Mouse (Mus musculus): ENCODE data around the gene Tfap2a. TPM values are rescaled to one million over a fixed set of nuclear protein-coding genes. Genes with fewer than 3 reads are reported as not detected.
A peak's percentile ranks its signal among the peaks of the same experiment; 100 is the strongest.

Gene Tfap2a
- polyA plus RNA-seq, 1 experiment from 2014 or later = 20.6 TPM

GRCm38 (mm10) chr13:40711661-40712525, 26.3 kb downstream of the Tfap2a start:
- Histone ChIP-seq H3K27ac (ENCODE audit: low read depth, low read length) (no peak overlapping the region), H3K36me3 (ENCODE audit: control insufficient read depth, insufficient read depth, low read length) (no peaks in the 10 kb centered on the region), H3K27me3 (ENCODE audit: control insufficient read depth, insufficient read depth, low read length) (peaks cover 82% of the 10 kb centered on the region), H3K4me2 (replicated peaks; ENCODE audit: low read depth, low read length) (no peak overlapping the region), H3K4me3 (ENCODE audit: low read depth, low read length) (no peak overlapping the region), H3K9ac (ENCODE audit: low read depth, low read length) (no peak overlapping the region), H3K4me1 (replicated peaks; ENCODE audit: control insufficient read depth, insufficient read depth, low read length) (no peaks in the 10 kb centered on the region), H3K9me3 (ENCODE audit: control insufficient read depth, low read length) (no peaks in the 10 kb centered on the region)
- under 1% methylated on average over 7 of the region's 7 CpGs for WGBS
- ATAC-seq (ENCODE audit: low FRiP score) (peak; percentile 65), DNase-seq (ENCODE audit: low spot score) (peak; percentile 50)

DNA sequence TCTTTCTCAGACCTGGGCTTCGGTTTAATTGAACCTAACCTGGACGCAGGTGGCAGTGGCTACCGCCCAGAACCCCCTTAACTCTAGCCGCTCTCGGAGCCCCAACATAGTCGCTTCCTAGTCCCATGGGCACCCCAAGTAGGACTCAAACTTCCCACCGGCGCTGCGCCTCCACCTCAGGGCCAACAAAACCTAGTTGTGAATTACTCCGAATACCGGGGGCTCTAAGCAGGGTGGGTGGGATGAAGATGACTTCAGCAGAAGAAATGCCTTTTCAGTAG, 28.2 kb downstream of the Tfap2a start:
- DNase-seq (ENCODE audit: low spot score) = peak; percentile 55
- H3K4me3 ChIP-seq (ENCODE audit: low read depth, low read length) = 0 out of 2 replicates have a peak overlapping the region, but pooled peaks have one; percentile 4
- 0 out of 2 replicates have a peak overlapping the region, but pooled peaks have one; percentile 55 for H3K27ac ChIP-seq (ENCODE audit: low read depth, low read length)

GRCm38 (mm10) chr13:40709321-40710061, 28.7 kb downstream of the Tfap2a start:
- peak overlapping the region; percentile 55; the same call in 1 of the 2 replicates for H3K27ac ChIP-seq (ENCODE audit: low read depth, low read length)
- DNase-seq (ENCODE audit: low spot score) = peak; percentile 57
- no peak overlapping the region for H3K9ac ChIP-seq (ENCODE audit: low read depth, low read length)
- under 1% methylated on average over 21 of the region's 21 CpGs for WGBS
- H3K36me3 ChIP-seq (ENCODE audit: control insufficient read depth, insufficient read depth, low read length) = no peaks in the 10 kb centered on the region
- peak overlapping the region; percentile 20; the same call in 1 of the 2 replicates for H3K4me2 ChIP-seq (replicated peaks; ENCODE audit: low read depth, low read length)
- H3K4me1 ChIP-seq (replicated peaks; ENCODE audit: control insufficient read depth, insufficient read depth, low read length) = no peaks in the 10 kb centered on the region; the same call in 1 of the 2 replicates
- ATAC-seq (ENCODE audit: low FRiP score) = peak; percentile 12
- no peaks in the 10 kb centered on the region for H3K9me3 ChIP-seq (ENCODE audit: control insufficient read depth, low read length)
- 0 out of 2 replicates have a peak overlapping the region, but pooled peaks have one; percentile 4 for H3K4me3 ChIP-seq (ENCODE audit: low read depth, low read length)
- H3K27me3 ChIP-seq (ENCODE audit: control insufficient read depth, insufficient read depth, low read length) = peaks cover 88% of the 10 kb centered on the region

More for the DNA sequence above, 28.2 kb downstream of the Tfap2a start:
- 0% methylated on average over 11 of the region's 11 CpGs for WGBS
- ATAC-seq (ENCODE audit: low FRiP score) = no peak
- Histone ChIP-seq H3K4me1 (replicated peaks; ENCODE audit: control insufficient read depth, insufficient read depth, low read length) (no peaks in the 10 kb centered on the region; the same call in 1 of the 2 replicates), H3K9ac (ENCODE audit: low read depth, low read length) (no peak overlapping the region), H3K9me3 (ENCODE audit: control insufficient read depth, low read length) (no peaks in the 10 kb centered on the region), H3K36me3 (ENCODE audit: control insufficient read depth, insufficient read depth, low read length) (no peaks in the 10 kb centered on the region), H3K27me3 (ENCODE audit: control insufficient read depth, insufficient read depth, low read length) (peaks cover 89% of the 10 kb centered on the region), H3K4me2 (replicated peaks; ENCODE audit: low read depth, low read length) (no peak overlapping the region)

DNA sequence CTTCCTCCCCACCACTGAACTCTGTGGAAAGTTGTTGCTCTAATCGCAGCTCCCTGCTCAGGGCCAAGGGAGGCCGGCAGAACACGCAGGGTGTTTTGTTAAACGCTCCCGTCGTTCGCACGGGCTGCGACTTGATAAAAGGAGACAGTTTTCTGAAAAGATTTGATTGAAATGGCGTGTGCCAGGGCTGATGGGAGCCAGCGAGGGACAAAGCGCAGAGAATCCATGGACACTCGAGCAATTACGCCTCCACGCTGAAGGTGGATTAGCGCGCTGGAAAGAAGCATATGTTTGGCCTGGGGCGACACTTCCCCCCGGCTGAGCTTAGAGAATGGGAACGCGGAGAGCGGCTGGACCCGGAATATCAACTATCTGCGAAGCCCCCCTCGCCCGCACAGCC, 29.3 kb downstream of the Tfap2a start:
- ATAC-seq (ENCODE audit: low FRiP score) = peak; percentile 27
- Histone ChIP-seq H3K27me3 (ENCODE audit: control insufficient read depth, insufficient read depth, low read length) (peaks cover 87% of the 10 kb centered on the region), H3K9me3 (ENCODE audit: control insufficient read depth, low read length) (no peaks in the 10 kb centered on the region), H3K27ac (ENCODE audit: low read depth, low read length) (peak overlapping the region; percentile 55; the same call in 1 of the 2 replicates), H3K4me2 (replicated peaks; ENCODE audit: low read depth, low read length) (no peak overlapping the region), H3K4me1 (replicated peaks; ENCODE audit: control insufficient read depth, insufficient read depth, low read length) (no peaks in the 10 kb centered on the region; the same call in 1 of the 2 replicates), H3K9ac (ENCODE audit: low read depth, low read length) (no peak overlapping the region), H3K36me3 (ENCODE audit: control insufficient read depth, insufficient read depth, low read length) (no peaks in the 10 kb centered on the region), H3K4me3 (ENCODE audit: low read depth, low read length) (no peak overlapping the region)
- DNase-seq (ENCODE audit: low spot score) = peak; percentile 64
- WGBS = under 1% methylated on average over 26 of the region's 26 CpGs

DNA sequence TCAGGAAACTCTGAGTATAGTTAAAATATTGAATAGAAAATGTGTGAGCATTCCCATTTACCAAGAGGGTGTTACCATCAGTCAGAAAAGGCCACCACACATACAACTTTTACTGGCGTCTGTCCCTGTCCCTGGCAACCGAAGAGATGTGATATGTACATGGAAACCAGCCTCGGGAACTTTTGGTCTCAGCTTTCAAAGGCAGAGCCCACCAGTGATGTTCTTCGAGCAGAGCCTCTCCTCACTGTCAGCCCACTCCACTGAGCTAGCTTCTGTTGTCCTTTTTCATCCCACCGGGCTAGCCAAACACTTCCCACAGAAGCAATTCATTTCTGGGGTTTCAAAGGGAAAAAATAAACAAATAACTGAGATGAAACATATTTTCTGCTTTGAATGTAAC, 29.9 kb downstream of the Tfap2a start:
- Histone ChIP-seq H3K4me1 (replicated peaks; ENCODE audit: control insufficient read depth, insufficient read depth, low read length) (no peaks in the 10 kb centered on the region; the same call in none of the 2 replicates), H3K9ac (ENCODE audit: low read depth, low read length) (no peak overlapping the region), H3K36me3 (ENCODE audit: control insufficient read depth, insufficient read depth, low read length) (no peaks in the 10 kb centered on the region), H3K27ac (ENCODE audit: low read depth, low read length) (peak overlapping the region; percentile 55; the same call in 1 of the 2 replicates), H3K4me2 (replicated peaks; ENCODE audit: low read depth, low read length) (no peak overlapping the region), H3K27me3 (ENCODE audit: control insufficient read depth, insufficient read depth, low read length) (peaks cover 85% of the 10 kb centered on the region), H3K9me3 (ENCODE audit: control insufficient read depth, low read length) (no peaks in the 10 kb centered on the region), H3K4me3 (ENCODE audit: low read depth, low read length) (no peak overlapping the region)
- no peak for ATAC-seq (ENCODE audit: low FRiP score)
- DNase-seq (ENCODE audit: low spot score) = peak; percentile 38
- WGBS = 0% methylated on average over 5 of the region's 5 CpGs

GRCm38 (mm10) chr13:40707646-40708045, 30.5 kb downstream of the Tfap2a start:
- DNase-seq (ENCODE audit: low spot score) = peak; percentile 19
- H3K9ac ChIP-seq (ENCODE audit: low read depth, low read length) = no peak overlapping the region

GRCm38 (mm10) chr13:40706612-40707011, 31.6 kb downstream of the Tfap2a start:
- ATAC-seq (ENCODE audit: low FRiP score) (no peak), DNase-seq (ENCODE audit: low spot score) (peak; percentile 26)
- Histone ChIP-seq H3K4me2 (replicated peaks; ENCODE audit: low read depth, low read length) (no peak overlapping the region), H3K9ac (ENCODE audit: low read depth, low read length) (no peak overlapping the region), H3K27me3 (ENCODE audit: control insufficient read depth, insufficient read depth, low read length) (peaks cover 89% of the 10 kb centered on the region), H3K4me3 (ENCODE audit: low read depth, low read length) (no peak overlapping the region), H3K9me3 (ENCODE audit: control insufficient read depth, low read length) (no peaks in the 10 kb centered on the region), H3K4me1 (replicated peaks; ENCODE audit: control insufficient read depth, insufficient read depth, low read length) (peaks cover 4% of the 10 kb centered on the region), H3K27ac (ENCODE audit: low read depth, low read length) (no peak overlapping the region), H3K36me3 (ENCODE audit: control insufficient read depth, insufficient read depth, low read length) (no peaks in the 10 kb centered on the region)
- 5% methylated on average over 5 of the region's 5 CpGs for WGBS

More at GRCm38 (mm10) chr13:40707646-40708045, 30.5 kb downstream of the Tfap2a start:
- 2% methylated on average over 3 of the region's 3 CpGs for WGBS
- no peaks in the 10 kb centered on the region for H3K36me3 ChIP-seq (ENCODE audit: control insufficient read depth, insufficient read depth, low read length)
- no peak for ATAC-seq (ENCODE audit: low FRiP score)
- H3K27ac ChIP-seq (ENCODE audit: low read depth, low read length) = no peak overlapping the region
- H3K4me1 ChIP-seq (replicated peaks; ENCODE audit: control insufficient read depth, insufficient read depth, low read length) = peaks cover 1% of the 10 kb centered on the region
- H3K9me3 ChIP-seq (ENCODE audit: control insufficient read depth, low read length) = no peaks in the 10 kb centered on the region
- H3K27me3 ChIP-seq (ENCODE audit: control insufficient read depth, insufficient read depth, low read length) = peaks cover 89% of the 10 kb centered on the region
- H3K4me2 ChIP-seq (replicated peaks; ENCODE audit: low read depth, low read length) = no peak overlapping the region
- H3K4me3 ChIP-seq (ENCODE audit: low read depth, low read length) = no peak overlapping the region

- peak; percentile 34 for DNase-seq (ENCODE audit: low spot score)
- peaks cover 4% of the 10 kb centered on the region for H3K4me1 ChIP-seq (replicated peaks; ENCODE audit: control insufficient read depth, insufficient read depth, low read length)
- no peak overlapping the region for H3K9ac ChIP-seq (ENCODE audit: low read depth, low read length)
- 6% methylated on average over 4 of the region's 4 CpGs for WGBS
- H3K4me2 ChIP-seq (replicated peaks; ENCODE audit: low read depth, low read length) = no peak overlapping the region
- ATAC-seq (ENCODE audit: low FRiP score) = no peak
- no peaks in the 10 kb centered on the region for H3K9me3 ChIP-seq (ENCODE audit: control insufficient read depth, low read length)
- H3K4me3 ChIP-seq (ENCODE audit: low read depth, low read length) = no peak overlapping the region
- H3K27me3 ChIP-seq (ENCODE audit: control insufficient read depth, insufficient read depth, low read length) = peaks cover 89% of the 10 kb centered on the region
- H3K36me3 ChIP-seq (ENCODE audit: control insufficient read depth, insufficient read depth, low read length) = no peaks in the 10 kb centered on the region
- 0 out of 2 replicates have a peak overlapping the region, but pooled peaks have one; percentile 1 for H3K27ac ChIP-seq (ENCODE audit: low read depth, low read length)
Observed at GRCm38 (mm10) chr13:40705821-40706425, 32.3 kb downstream of the Tfap2a start.

Data from hindbrain, embryonic 11.5 days (tissue).